Mouse (Mus musculus) small intestine, adult 2 months (tissue): Measurements from ENCODE around the gene Sik3.

Source experiments
- CTCF ChIP-seq: fragments of 200-500 bp; IDR thresholded peaks from 2 replicates; pipeline ENCODE4 v1.5.1; 2012; ENCODE audit warnings: low read depth, mild to moderate bottlenecking, control low read depth, inconsistent platforms, low read length, moderate library complexity, mixed read lengths; ENCODE audit not compliant: insufficient replicate concordance, insufficient read length; ENCODE audit errors: extremely low read depth
- POLR2A ChIP-seq: fragments of 200-500 bp; IDR thresholded peaks from 2 replicates; pipeline ENCODE4 v1.6.1; 2012; ENCODE audit warnings: low read depth, mild to moderate bottlenecking, control low read depth, inconsistent platforms, low read length, moderate library complexity

DNA sequence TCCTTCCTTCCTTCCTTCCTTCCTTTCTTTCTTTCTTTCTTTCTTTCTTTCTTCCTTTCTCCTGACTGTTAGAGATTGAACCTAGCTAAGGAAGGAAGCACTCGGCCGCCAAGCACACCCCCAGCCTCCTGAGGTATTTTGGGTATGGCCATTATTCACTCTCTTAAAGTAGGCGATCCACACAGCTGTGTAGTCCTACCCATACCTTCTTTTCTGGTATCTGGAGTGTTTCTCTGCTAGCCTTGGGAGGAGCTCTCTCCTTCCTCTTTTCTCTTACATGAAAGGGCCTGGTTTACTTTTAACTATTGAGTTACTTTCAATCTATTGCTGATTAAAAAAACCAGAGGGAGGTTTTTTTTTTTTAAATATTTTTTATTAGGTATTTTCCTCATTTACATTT, 21.2 kb downstream of the Sik3 start:
- TF ChIP-seq CTCF = no peak
- no peak for TF ChIP-seq POLR2A
